9 mouse cellular contexts compared by ENCODE assay signal in the genomic region with DNA sequence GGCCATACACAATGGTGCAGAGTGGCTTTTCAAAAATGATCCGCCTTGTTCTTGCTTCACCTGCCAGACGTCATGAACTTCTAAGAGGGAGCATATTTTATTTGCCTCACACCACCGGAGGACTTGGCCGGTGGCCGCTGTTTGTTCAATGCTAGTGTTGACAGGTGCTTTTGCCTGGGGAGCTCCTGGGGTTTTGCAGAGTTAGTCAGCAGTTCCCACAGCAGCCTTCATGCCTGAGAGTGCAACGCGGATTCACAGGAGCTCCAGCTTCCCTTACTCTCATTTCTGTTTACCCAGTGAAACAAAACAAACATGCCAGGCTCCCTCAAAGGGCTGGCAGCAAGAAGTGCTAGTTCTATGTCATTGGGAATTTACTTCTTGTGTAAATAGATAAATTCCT.
A peak's percentile ranks its signal among the peaks of the same experiment; 100 is the strongest.
DNase-seq lines count a peak whose midpoint lies in the region; ATAC-seq and TF ChIP-seq lines count a peak whose summit lies in the region.
"Had no signal": no experiment of that assay in that cellular context is flagged by ENCODE, and none has a peak within 500 bp of the region (broad histone marks: within the 10 kb centered on the region; RNA-seq: fewer than 3 reads in every experiment).

No protein-coding gene starts in this region.

- H3K9me3 ChIP-seq in heart, embryonic 15.5 days (replicated peaks) = no peaks in the 10 kb centered on the region
- no peaks in the 10 kb centered on the region for H3K9me3 ChIP-seq in lung, embryonic 14.5 days (ENCODE audit: low read depth, low read length)
- H3K9me3 ChIP-seq in midbrain, embryonic 14.5 days (ENCODE audit: control insufficient read depth, low read length) = no peaks in the 10 kb centered on the region

- no peak overlapping the region for H3K27ac ChIP-seq in heart, embryonic 15.5 days
- no peak overlapping the region for H3K27ac ChIP-seq in lung, embryonic 14.5 days (ENCODE audit: low read depth)
- no peak overlapping the region for H3K27ac ChIP-seq in midbrain, embryonic 14.5 days (replicated peaks; ENCODE audit: low read depth, low read length)

- DNase-seq in adrenal gland, postnatal 10 days = peak; percentile 7
- DNase-seq in adrenal gland, adult 18-20 months (ENCODE audit: low spot score in 2 of 2) = no peak
- DNase-seq in lung, embryonic 14.5 days = peak; percentile 72
- DNase-seq in midbrain, embryonic 14.5 days = no peak
- DNase-seq in B cell, adult 2 months = no peak

- no peaks in the 10 kb centered on the region for H3K36me3 ChIP-seq in C2C12 (ENCODE audit: control insufficient read depth, insufficient read depth)
- no peaks in the 10 kb centered on the region for H3K36me3 ChIP-seq in heart, embryonic 15.5 days
- no peaks in the 10 kb centered on the region for H3K36me3 ChIP-seq in lung, embryonic 14.5 days (ENCODE audit: insufficient read depth)
- H3K36me3 ChIP-seq in midbrain, embryonic 14.5 days (ENCODE audit: control insufficient read depth, insufficient read depth, low read length) = no peaks in the 10 kb centered on the region

- H3K9ac ChIP-seq in heart, embryonic 15.5 days = no peak overlapping the region
- H3K9ac ChIP-seq in lung, embryonic 14.5 days = no peak overlapping the region
- H3K9ac ChIP-seq in midbrain, embryonic 14.5 days (replicated peaks; ENCODE audit: low read length) = no peak overlapping the region

- H3ac ChIP-seq in C2C12 (ENCODE audit: control insufficient read depth, insufficient read length, low read depth) = no peak overlapping the region

- 0 out of 2 replicates have a peak, but pooled peaks have one; percentile 60 for ATAC-seq in heart, embryonic 15.5 days (replicated peaks; ENCODE audit: insufficient number of reproducible peaks, insufficient read depth, low FRiP score, low read depth)
- peak; percentile 94 for ATAC-seq in lung, embryonic 14.5 days (ENCODE audit: insufficient read depth)
- ATAC-seq in megakaryocyte, adult 5-6 weeks (ENCODE audit: poor library complexity, severe bottlenecking) = no peak
- no peak for ATAC-seq in midbrain, embryonic 14.5 days (ENCODE audit: low FRiP score, low TSS enrichment)
- ATAC-seq: inflammation-experienced regulatory T-cells, adult 6 months had no signal

- peaks cover 8% of the 10 kb centered on the region; the same call in 1 of the 2 replicates for H3K4me1 ChIP-seq in heart, embryonic 15.5 days (replicated peaks)
- H3K4me1 ChIP-seq in lung, embryonic 14.5 days (ENCODE audit: insufficient read depth) = peaks cover 4% of the 10 kb centered on the region; the same call in 1 of the 2 replicates
- H3K4me1 ChIP-seq in midbrain, embryonic 14.5 days (ENCODE audit: control insufficient read depth, insufficient read depth, low read length) = no peaks in the 10 kb centered on the region

- H3K27me3 ChIP-seq in C2C12 (ENCODE audit: control insufficient read depth, insufficient read depth, insufficient read length) = no peaks in the 10 kb centered on the region
- no peaks in the 10 kb centered on the region for H3K27me3 ChIP-seq in heart, embryonic 15.5 days
- no peaks in the 10 kb centered on the region for H3K27me3 ChIP-seq in lung, embryonic 14.5 days (ENCODE audit: insufficient read depth, low read length)
- H3K27me3 ChIP-seq in midbrain, embryonic 14.5 days (ENCODE audit: control insufficient read depth, insufficient read depth, low read length) = no peaks in the 10 kb centered on the region

- H3K79me2 ChIP-seq in C2C12 (ENCODE audit: control insufficient read depth, insufficient read depth) = no peaks in the 10 kb centered on the region

- H3K4me2 ChIP-seq in heart, embryonic 15.5 days = peak overlapping the region; percentile 22; the same call in 1 of the 2 replicates
- no peak overlapping the region; the same call in 1 of the 2 replicates for H3K4me2 ChIP-seq in lung, embryonic 14.5 days
- no peak overlapping the region for H3K4me2 ChIP-seq in midbrain, embryonic 14.5 days (ENCODE audit: low read length)

- TF ChIP-seq CTCF in C2C12 (IDR thresholded peaks at IDR 0.05; ENCODE audit: control insufficient read depth, insufficient read depth, insufficient read length) = no peak
- TF ChIP-seq CTCF in lung, embryonic 14.5 days (IDR thresholded peaks at IDR 0.05; ENCODE audit: low read depth) = no peak

- no peak overlapping the region for H3K4me3 ChIP-seq in C2C12 (ENCODE audit: insufficient read depth, poor library complexity, severe bottlenecking)
- no peak overlapping the region for H3K4me3 ChIP-seq in heart, embryonic 15.5 days
- no peak overlapping the region for H3K4me3 ChIP-seq in lung, embryonic 14.5 days (ENCODE audit: low read depth, low read length)
- H3K4me3 ChIP-seq in midbrain, embryonic 14.5 days (replicated peaks; ENCODE audit: low read depth, low read length) = no peak overlapping the region

- H3K79me3 ChIP-seq in C2C12 (ENCODE audit: low read depth) = no peaks in the 10 kb centered on the region

- WGBS in heart, embryonic 15.5 days = 17% methylated on average over 7 of the region's 7 CpGs
- whole genome bisulfite sequencing in lung, embryonic 14.5 days = 26% methylated on average over 7 of the region's 7 CpGs
- WGBS in midbrain, embryonic 14.5 days = 57% methylated on average over 7 of the region's 7 CpGs

TF ChIP-seq in C2C12, 6 proteins besides CTCF, POLR2A, EP300 and RAD21:
- TF ChIP-seq USF1 (IDR thresholded peaks at IDR 0.05; ENCODE audit: low read depth) = no peak
- peak; percentile 7 for TF ChIP-seq MYOD1 (IDR thresholded peaks at IDR 0.05; ENCODE audit: control insufficient read depth, insufficient read length, low read depth)

Comparison
In these comparisons a context has a peak if more than half of its experiments do, and no peak if none do; other contexts are left out.
1. DNase-seq: peak in adrenal gland, postnatal 10 days (single experiment) and lung, embryonic 14.5 days (single experiment); none in adrenal gland, adult 18-20 months (0 of 2), midbrain, embryonic 14.5 days (single experiment) and B cell, adult 2 months (0 of 2).
2. ATAC-seq: peak in heart, embryonic 15.5 days (single experiment) and lung, embryonic 14.5 days (single experiment); none in megakaryocyte, adult 5-6 weeks (single experiment) and midbrain, embryonic 14.5 days (single experiment).